In the genomic region with DNA sequence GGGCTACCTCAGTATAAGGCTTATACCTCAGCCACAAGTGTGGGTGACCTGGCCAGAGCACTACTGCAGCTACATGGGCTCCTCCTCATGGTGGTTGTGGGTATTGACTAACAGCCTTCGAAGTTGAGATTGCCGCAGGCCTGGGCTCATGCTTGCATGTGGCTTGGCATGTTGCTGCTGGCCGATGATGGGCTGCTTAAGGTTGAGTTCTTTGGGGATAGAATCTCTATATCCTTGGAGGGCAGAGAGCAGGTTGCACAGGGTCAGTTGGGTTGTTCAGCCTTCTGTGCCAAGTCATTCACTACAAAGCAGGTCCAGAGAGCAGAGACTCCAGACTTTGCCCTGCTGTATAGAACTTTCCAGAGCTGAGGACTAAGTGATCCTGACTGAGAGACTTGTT, we compare ENCODE assay signal across 9 mouse cellular contexts. TPM values are rescaled to one million over a fixed set of nuclear protein-coding genes. Genes with fewer than 3 reads are reported as not detected.
DNase-seq lines count a peak whose midpoint lies in the region; ATAC-seq and TF ChIP-seq lines count a peak whose summit lies in the region.
"Had no signal": no experiment of that assay in that cellular context is flagged by ENCODE, and none has a peak within 500 bp of the region (broad histone marks: within the 10 kb centered on the region; RNA-seq: fewer than 3 reads in every experiment).

No protein-coding gene starts in this region.

- no peaks in the 10 kb centered on the region for H3K4me1 ChIP-seq in hindbrain, postnatal 0 days (ENCODE audit: insufficient read depth, low read length)
- H3K4me1 ChIP-seq in hindbrain, embryonic 16.5 days (ENCODE audit: control insufficient read depth, insufficient read depth, low read depth, low read length): no peaks in the 10 kb centered on the region
- H3K4me1 ChIP-seq in ES-E14 (ENCODE audit: control insufficient read depth in 2 of 2, insufficient read depth in 2 of 2, low read length in 2 of 2, poor library complexity in 1 of 2): peaks cover 0 to 3% of the 10 kb centered on the region in 2 experiments; a peak in 1 of 4 replicates
- no peaks in the 10 kb centered on the region for H3K4me1 ChIP-seq in intestine, postnatal 0 days (replicated peaks; ENCODE audit: control insufficient read depth, insufficient read depth, low read length)
- H3K4me1 ChIP-seq in forebrain, embryonic 12.5 days: peaks cover 3% of the 10 kb centered on the region; the same call in 1 of the 2 replicates

- H3K4me2 ChIP-seq in hindbrain, postnatal 0 days (ENCODE audit: low read depth, low read length): no peak overlapping the region
- no peak overlapping the region for H3K4me2 ChIP-seq in hindbrain, embryonic 16.5 days (ENCODE audit: low read length)
- no peak overlapping the region for H3K4me2 ChIP-seq in intestine, postnatal 0 days (replicated peaks; ENCODE audit: low read depth)
- no peak overlapping the region for H3K4me2 ChIP-seq in forebrain, embryonic 12.5 days

- H3K4me3 ChIP-seq in hindbrain, postnatal 0 days (ENCODE audit: low read length): no peak overlapping the region
- H3K4me3 ChIP-seq in hindbrain, embryonic 16.5 days (ENCODE audit: low read length): no peak overlapping the region
- H3K4me3 ChIP-seq in ES-E14 (ENCODE audit: insufficient read depth in 1 of 2, low read depth in 1 of 2, low read length in 2 of 2, poor library complexity in 1 of 2, severe bottlenecking in 1 of 2): no peak overlapping the region
- H3K4me3 ChIP-seq in intestine, postnatal 0 days (ENCODE audit: low read depth, low read length): no peak overlapping the region
- no peak overlapping the region for H3K4me3 ChIP-seq in forebrain, embryonic 12.5 days (replicated peaks)
- H3K4me3 ChIP-seq: myocyte had no signal

- no peaks in the 10 kb centered on the region for H3K27me3 ChIP-seq in hindbrain, postnatal 0 days (ENCODE audit: insufficient read depth, low read length)
- no peaks in the 10 kb centered on the region for H3K27me3 ChIP-seq in hindbrain, embryonic 16.5 days (replicated peaks; ENCODE audit: control insufficient read depth, insufficient read depth, low read length)
- H3K27me3 ChIP-seq in intestine, postnatal 0 days (replicated peaks; ENCODE audit: control insufficient read depth, insufficient read depth, low read length): no peaks in the 10 kb centered on the region
- no peaks in the 10 kb centered on the region for H3K27me3 ChIP-seq in forebrain, embryonic 12.5 days

- in situ Hi-C loops in ES-E14 (cut with MboI; ENCODE audit: low sequenced_read_pairs in 2 of 2, unreplicated experiment in 2 of 2): no loop called here

- H3K36me3 ChIP-seq in hindbrain, postnatal 0 days (ENCODE audit: insufficient read depth, low read length): peaks cover 16% of the 10 kb centered on the region
- peaks cover 5% of the 10 kb centered on the region; the same call in 1 of the 2 replicates for H3K36me3 ChIP-seq in hindbrain, embryonic 16.5 days (ENCODE audit: control insufficient read depth, insufficient read depth, low read length)
- H3K36me3 ChIP-seq in ES-E14 (ENCODE audit: control insufficient read depth, insufficient read depth, low read length, poor library complexity, severe bottlenecking): peaks cover 59% of the 10 kb centered on the region
- H3K36me3 ChIP-seq in intestine, postnatal 0 days (ENCODE audit: control insufficient read depth, insufficient read depth): peaks cover 67% of the 10 kb centered on the region
- H3K36me3 ChIP-seq in forebrain, embryonic 12.5 days (replicated peaks): peaks cover 59% of the 10 kb centered on the region

- peak; percentile 27 for DNase-seq in hindbrain, postnatal 0 days (ENCODE audit: low spot score)
- DNase-seq in ES-E14 (ENCODE audit: low read depth, low spot score): no peak
- no peak for DNase-seq in gastrocnemius, postnatal 25 days
- DNase-seq in neural tube, embryonic 10.5 days (ENCODE audit: extremely low spot score, low spot score): no peak

- H3K9me3 ChIP-seq in hindbrain, postnatal 0 days (ENCODE audit: low read length): no peaks in the 10 kb centered on the region
- no peaks in the 10 kb centered on the region for H3K9me3 ChIP-seq in hindbrain, embryonic 16.5 days (ENCODE audit: control insufficient read depth, low read length)
- H3K9me3 ChIP-seq in ES-E14 (ENCODE audit: control insufficient read depth, insufficient read depth, low read depth, low read length): no peaks in the 10 kb centered on the region
- H3K9me3 ChIP-seq in intestine, postnatal 0 days (ENCODE audit: control insufficient read depth): no peaks in the 10 kb centered on the region
- no peaks in the 10 kb centered on the region for H3K9me3 ChIP-seq in forebrain, embryonic 12.5 days

- no peak overlapping the region for H3K27ac ChIP-seq in hindbrain, postnatal 0 days
- no peak overlapping the region for H3K27ac ChIP-seq in hindbrain, embryonic 16.5 days (ENCODE audit: low read depth, low read length)
- no peak overlapping the region for H3K27ac ChIP-seq in ES-E14 (ENCODE audit: insufficient read depth, low read depth, low read length, poor library complexity, severe bottlenecking)
- peak overlapping the region; percentile 80 for H3K27ac ChIP-seq in intestine, postnatal 0 days (ENCODE audit: low read depth, low read length)
- no peak overlapping the region for H3K27ac ChIP-seq in forebrain, embryonic 12.5 days

- H3K9ac ChIP-seq in hindbrain, postnatal 0 days (replicated peaks; ENCODE audit: low read length): no peak overlapping the region
- no peak overlapping the region for H3K9ac ChIP-seq in hindbrain, embryonic 16.5 days (ENCODE audit: low read depth, low read length)
- H3K9ac ChIP-seq in ES-E14 (ENCODE audit: insufficient read depth, low read depth, low read length, poor library complexity, severe bottlenecking): no peak overlapping the region
- H3K9ac ChIP-seq in intestine, postnatal 0 days (ENCODE audit: low read depth, low read length): no peak overlapping the region
- H3K9ac ChIP-seq in forebrain, embryonic 12.5 days: no peak overlapping the region

- peak; percentile 45; the same call in 1 of the 2 replicates for ATAC-seq in hindbrain, postnatal 0 days
- no peak for ATAC-seq in hindbrain, embryonic 16.5 days
- peak; percentile 90 for ATAC-seq in intestine, postnatal 0 days
- peak; percentile 87 for ATAC-seq in megakaryocyte progenitor cell, adult 5-6 weeks (replicated peaks; ENCODE audit: poor library complexity)
- no peak for ATAC-seq in forebrain, embryonic 12.5 days (ENCODE audit: low FRiP score)

- peak; percentile 71 for TF ChIP-seq CTCF in hindbrain, postnatal 0 days (IDR thresholded peaks at IDR 0.05; ENCODE audit: low read depth)
- TF ChIP-seq CTCF in intestine, postnatal 0 days (IDR thresholded peaks at IDR 0.05; ENCODE audit: low read depth): peak; percentile 73

- 79% methylated on average over 3 of the region's 3 CpGs for WGBS in hindbrain, postnatal 0 days
- 86% methylated on average over 3 of the region's 3 CpGs for WGBS in hindbrain, embryonic 16.5 days
- WGBS in intestine, postnatal 0 days: 70% methylated on average over 3 of the region's 3 CpGs
- 79% methylated on average over 3 of the region's 3 CpGs for WGBS in forebrain, embryonic 12.5 days

RNA-seq across cellular contexts. Expression of gene Aspscr1, which starts 7.1 kb away (rescaled TPM):
- total RNA-seq in hindbrain, postnatal 0 days (2014; rRNA removed): 105 and 130 TPM in 2 replicates
- 143 and 148 TPM in 2 replicates for polyA plus RNA-seq in hindbrain, postnatal 0 days (2015; fragmentation: Nextera tagmentation; extraction: Ambion mirVana)
- polyA plus RNA-seq in hindbrain, embryonic 16.5 days (2015; fragmentation: Nextera tagmentation; extraction: Ambion mirVana): 146 and 151 TPM in 2 replicates
- 85.2 and 144 TPM in 2 replicates for total RNA-seq in ES-E14 (2012; rRNA removed)
- polyA plus RNA-seq in intestine, postnatal 0 days (2015; fragmentation: Nextera tagmentation; extraction: Ambion mirVana): 105 and 106 TPM in 2 replicates
- 39.6 and 54.6 TPM in 2 replicates for total RNA-seq in megakaryocyte progenitor cell, adult 5-6 weeks (2015)
- 33.7 and 46.6 TPM in 2 replicates for total RNA-seq in megakaryocyte progenitor cell, adult 5-6 weeks (2017)
- 132 and 145 TPM in 2 replicates for polyA plus RNA-seq in forebrain, embryonic 12.5 days (2016; fragmentation: Nextera tagmentation; extraction: Ambion mirVana)
- total RNA-seq in gastrocnemius, postnatal 25 days (2021): 10 to 100 TPM; 25.8 to 28.8 TPM

RNA-seq across cellular contexts. Expression of gene Notum, which starts 18.9 kb away (rescaled TPM):
- total RNA-seq in hindbrain, postnatal 0 days (2014; rRNA removed): 6.9 and 10.3 TPM in 2 replicates
- polyA plus RNA-seq in hindbrain, postnatal 0 days (2015; fragmentation: Nextera tagmentation; extraction: Ambion mirVana): 3.0 and 4.1 TPM in 2 replicates
- 3.1 and 3.8 TPM in 2 replicates for polyA plus RNA-seq in hindbrain, embryonic 16.5 days (2015; fragmentation: Nextera tagmentation; extraction: Ambion mirVana)
- 47.8 and 196 TPM in 2 replicates for total RNA-seq in ES-E14 (2012; rRNA removed)
- 0.39 and 0.68 TPM in 2 replicates for polyA plus RNA-seq in intestine, postnatal 0 days (2015; fragmentation: Nextera tagmentation; extraction: Ambion mirVana)
- not detected in 2 replicates for total RNA-seq in megakaryocyte progenitor cell, adult 5-6 weeks (2015)
- not detected in 2 replicates for total RNA-seq in megakaryocyte progenitor cell, adult 5-6 weeks (2017)
- polyA plus RNA-seq in forebrain, embryonic 12.5 days (2016; fragmentation: Nextera tagmentation; extraction: Ambion mirVana): 0.13 and 0.49 TPM in 2 replicates
- total RNA-seq in gastrocnemius, postnatal 25 days (2021): under 1 TPM in 1 of 2 experiments, not detected in 1; 0.18 TPM

RNA-seq across cellular contexts. Expression of gene Myadml2, which starts 32.0 kb away (rescaled TPM):
- 1.4 and 1.5 TPM in 2 replicates for total RNA-seq in hindbrain, postnatal 0 days (2014; rRNA removed)
- polyA plus RNA-seq in hindbrain, postnatal 0 days (2015; fragmentation: Nextera tagmentation; extraction: Ambion mirVana): 1.3 and 1.5 TPM in 2 replicates
- polyA plus RNA-seq in hindbrain, embryonic 16.5 days (2015; fragmentation: Nextera tagmentation; extraction: Ambion mirVana): 1.1 and 2.4 TPM in 2 replicates
- 0.63 TPM in 1 of 2 replicates, not detected in the other for total RNA-seq in ES-E14 (2012; rRNA removed)
- polyA plus RNA-seq in intestine, postnatal 0 days (2015; fragmentation: Nextera tagmentation; extraction: Ambion mirVana): not detected in 2 replicates
- total RNA-seq in megakaryocyte progenitor cell, adult 5-6 weeks (2015): 1.3 and 1.5 TPM in 2 replicates
- total RNA-seq in megakaryocyte progenitor cell, adult 5-6 weeks (2017): 4.0 TPM in 1 of 2 replicates, not detected in the other
- not detected in 2 replicates for polyA plus RNA-seq in forebrain, embryonic 12.5 days (2016; fragmentation: Nextera tagmentation; extraction: Ambion mirVana)
- total RNA-seq in gastrocnemius, postnatal 25 days (2021): 100 to 1,000 TPM; 121 to 134 TPM

RNA-seq across cellular contexts. Expression of gene Cenpx, which starts 33.6 kb away (rescaled TPM):
- 57.6 and 78.6 TPM in 2 replicates for total RNA-seq in hindbrain, postnatal 0 days (2014; rRNA removed)
- 99.7 and 100 TPM in 2 replicates for polyA plus RNA-seq in hindbrain, postnatal 0 days (2015; fragmentation: Nextera tagmentation; extraction: Ambion mirVana)
- 106 and 107 TPM in 2 replicates for polyA plus RNA-seq in hindbrain, embryonic 16.5 days (2015; fragmentation: Nextera tagmentation; extraction: Ambion mirVana)
- total RNA-seq in ES-E14 (2012; rRNA removed): 53.9 TPM in 2 replicates
- polyA plus RNA-seq in intestine, postnatal 0 days (2015; fragmentation: Nextera tagmentation; extraction: Ambion mirVana): 127 and 131 TPM in 2 replicates
- 116 and 136 TPM in 2 replicates for total RNA-seq in megakaryocyte progenitor cell, adult 5-6 weeks (2015)
- total RNA-seq in megakaryocyte progenitor cell, adult 5-6 weeks (2017): 100 and 106 TPM in 2 replicates
- 125 and 127 TPM in 2 replicates for polyA plus RNA-seq in forebrain, embryonic 12.5 days (2016; fragmentation: Nextera tagmentation; extraction: Ambion mirVana)
- total RNA-seq in gastrocnemius, postnatal 25 days (2021): 10 to 100 TPM; 25.4 to 32.7 TPM

RNA-seq across cellular contexts. Expression of gene Lrrc45, which starts 33.8 kb away (rescaled TPM):
- total RNA-seq in hindbrain, postnatal 0 days (2014; rRNA removed): 35.4 and 49.1 TPM in 2 replicates
- 41.7 and 44.3 TPM in 2 replicates for polyA plus RNA-seq in hindbrain, postnatal 0 days (2015; fragmentation: Nextera tagmentation; extraction: Ambion mirVana)
- polyA plus RNA-seq in hindbrain, embryonic 16.5 days (2015; fragmentation: Nextera tagmentation; extraction: Ambion mirVana): 73.4 and 77.8 TPM in 2 replicates
- total RNA-seq in ES-E14 (2012; rRNA removed): 30.3 and 65.0 TPM in 2 replicates
- 13.5 and 14.5 TPM in 2 replicates for polyA plus RNA-seq in intestine, postnatal 0 days (2015; fragmentation: Nextera tagmentation; extraction: Ambion mirVana)
- total RNA-seq in megakaryocyte progenitor cell, adult 5-6 weeks (2015): 10.6 and 11.0 TPM in 2 replicates
- total RNA-seq in megakaryocyte progenitor cell, adult 5-6 weeks (2017): 37.6 and 42.3 TPM in 2 replicates
- polyA plus RNA-seq in forebrain, embryonic 12.5 days (2016; fragmentation: Nextera tagmentation; extraction: Ambion mirVana): 73.8 and 74.7 TPM in 2 replicates
- total RNA-seq in gastrocnemius, postnatal 25 days (2021): 1 to 10 TPM; 4.0 to 4.3 TPM

Comparison
In these comparisons a context has a peak if more than half of its experiments do, and no peak if none do; other contexts are left out.
1. ATAC-seq: peak in hindbrain, postnatal 0 days (single experiment), intestine, postnatal 0 days (single experiment) and megakaryocyte progenitor cell, adult 5-6 weeks (single experiment); none in hindbrain, embryonic 16.5 days (single experiment) and forebrain, embryonic 12.5 days (single experiment).
2. RNA of gene Myadml2, which starts 32.0 kb away (total RNA-seq): 121 to 134 TPM in gastrocnemius, postnatal 25 days; 1.3 to 4.0 TPM in megakaryocyte progenitor cell, adult 5-6 weeks, 1.4 to 1.5 TPM in hindbrain, postnatal 0 days and 0.63 TPM in ES-E14; every median in the first group is over 10 times any median in the second.